Mouse (Mus musculus) megakaryocyte, embryonic 14.5 days (primary cell): Measurements from ENCODE around the gene Plk2.

ENCODE experiments used
- FLI1 ChIP-seq: IDR thresholded peaks from 2 replicates; pipeline ENCODE4 v1.6.1; 2012; ENCODE audit warnings: low read length, inconsistent platforms, mixed read lengths
- GATA1 ChIP-seq: IDR thresholded peaks from 3 replicates; pipeline ENCODE4 v1.6.1; 2012; ENCODE audit warnings: mixed read lengths, low read length, inconsistent platforms, borderline replicate concordance

DNA sequence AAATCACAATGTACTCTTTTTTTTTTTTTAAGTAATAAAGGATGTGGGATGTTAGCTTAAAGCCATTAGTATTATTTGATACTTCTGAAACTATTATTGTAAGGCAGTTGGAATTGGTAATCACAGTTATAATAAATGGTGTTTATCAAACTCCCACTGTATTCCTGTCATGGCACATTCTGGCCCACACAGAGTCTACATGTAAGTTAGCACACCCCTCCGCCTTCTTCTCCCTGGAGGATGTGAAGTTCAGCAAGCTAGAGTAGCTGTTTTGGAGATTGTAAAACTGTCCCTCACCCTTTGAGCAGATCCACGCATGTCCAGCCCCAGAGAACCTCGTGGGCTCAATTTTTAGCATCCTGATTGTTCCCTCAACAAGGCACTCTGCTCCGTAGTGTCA is 37.8 kb downstream of the Plk2 start:
- TF ChIP-seq FLI1 (no peak), GATA1 (no peak)
